Mouse (Mus musculus): ENCODE data around the gene Fzr1. TPM values are rescaled to one million over a fixed set of nuclear protein-coding genes. Genes with fewer than 3 reads are reported as not detected.

Fzr1 gene
- polyA plus RNA-seq (2017; shearing (Covaris generic)), result 49.3 TPM

GRCm38 (mm10) chr10:81377793-81378552 lies at the start of gene Fzr1:
Gene Fzr1 (minus strand): TSS chr10:81378516.

GRCm38 (mm10) chr10:81392781-81393185 lies 14.5 kb upstream of the Fzr1 start, which contains the start of gene Smim24:
Gene Smim24 (plus strand): TSS chr10:81393051.

GRCm38 (mm10) chr10:81388505-81389055 lies 10.3 kb upstream of the Fzr1 start, which contains the start of gene Gm48552:
Gene Gm48552 (plus strand): TSS chr10:81389005.

GRCm38 (mm10) chr10:81383802-81384604 lies 5.7 kb upstream of the Fzr1 start, which contains the start of the genes Dohh and Gm48551:
Gene Dohh (plus strand): TSS chr10:81384428.
Gene Gm48551 (plus strand): TSS chr10:81384466.

GRCm38 (mm10) chr10:81365672-81366476 lies 12.4 kb downstream of the Fzr1 start, which contains the start of gene 4930404N11Rik:
Gene 4930404N11Rik (minus strand): TSS chr10:81365816.

GRCm38 (mm10) chr10:81356991-81357844 lies 21.1 kb downstream of the Fzr1 start, which contains the start of gene Mfsd12:
Gene Mfsd12 (plus strand): TSS chr10:81357491.

GRCm38 (mm10) chr10:81350351-81351063 lies 27.8 kb downstream of the Fzr1 start, which contains the start of gene Hmg20b:
Gene Hmg20b (minus strand): TSS chr10:81350480.

GRCm38 (mm10) chr10:81342686-81343505 lies 35.4 kb downstream of the Fzr1 start, which contains the start of gene Gipc3:
Gene Gipc3 (minus strand): TSS chr10:81343266.

GRCm38 (mm10) chr10:81328386-81328785 lies 49.9 kb downstream of the Fzr1 start, which contains the start of gene Tbxa2r:
Gene Tbxa2r (plus strand): TSS chr10:81328731.

GRCm38 (mm10) chr10:81320550-81321347 lies 57.6 kb downstream of the Fzr1 start, which contains the start of gene Cactin:
Gene Cactin (plus strand): TSS chr10:81321103.

Other genes starting within 250 kb of the Fzr1 start
- gene Zbtb7a, start 243.3 kb downstream of the Fzr1 start, polyA plus RNA-seq (2017; shearing (Covaris generic)), result 79.6 TPM
- gene Pias4, start 210.6 kb downstream of the Fzr1 start, polyA plus RNA-seq (2017; shearing (Covaris generic)), result 35.9 TPM
- gene Eef2, start 201.9 kb downstream of the Fzr1 start, polyA plus RNA-seq (2017; shearing (Covaris generic)), result 829 TPM
- 82.9 TPM for gene Dapk3, start 195.5 kb downstream of the Fzr1 start, polyA plus RNA-seq (2017; shearing (Covaris generic))
- gene 4930442H23Rik, start 194.7 kb downstream of the Fzr1 start, polyA plus RNA-seq (2017; shearing (Covaris generic)), result 0.32 TPM
- 0.76 TPM for gene Nmrk2, start 176.5 kb downstream of the Fzr1 start, polyA plus RNA-seq (2017; shearing (Covaris generic))
- gene Atcay, start 147.7 kb downstream of the Fzr1 start, polyA plus RNA-seq (2017; shearing (Covaris generic)), result 3.1 TPM
- 4.9 TPM for gene Zfr2, start 145.4 kb downstream of the Fzr1 start, polyA plus RNA-seq (2017; shearing (Covaris generic))
- 20.1 TPM for gene Matk, start 125.6 kb downstream of the Fzr1 start, polyA plus RNA-seq (2017; shearing (Covaris generic))
- gene Mrpl54, start 111.6 kb downstream of the Fzr1 start, polyA plus RNA-seq (2017; shearing (Covaris generic)), result 136 TPM
- 37.0 TPM for gene Apba3, start 111.6 kb downstream of the Fzr1 start, polyA plus RNA-seq (2017; shearing (Covaris generic))
- gene Tjp3, start 86.9 kb downstream of the Fzr1 start, polyA plus RNA-seq (2017; shearing (Covaris generic)), result 11.5 TPM
- gene Pip5k1c, start 85.6 kb downstream of the Fzr1 start, polyA plus RNA-seq (2017; shearing (Covaris generic)), result 88.8 TPM
- gene Cactin, start 57.4 kb downstream of the Fzr1 start, polyA plus RNA-seq (2017; shearing (Covaris generic)), result 42.7 TPM
- 15.1 TPM for gene Tbxa2r, start 49.8 kb downstream of the Fzr1 start, polyA plus RNA-seq (2017; shearing (Covaris generic))
- gene Gipc3, start 35.2 kb downstream of the Fzr1 start, polyA plus RNA-seq (2017; shearing (Covaris generic)), result not detected
- gene Hmg20b, start 28.0 kb downstream of the Fzr1 start, polyA plus RNA-seq (2017; shearing (Covaris generic)), result 28.3 TPM
- 1.8 TPM for gene Mfsd12, start 21.0 kb downstream of the Fzr1 start, polyA plus RNA-seq (2017; shearing (Covaris generic))
- gene 4930404N11Rik, start 12.7 kb downstream of the Fzr1 start, polyA plus RNA-seq (2017; shearing (Covaris generic)), result 0.84 TPM
- gene Dohh, start 5.9 kb upstream of the Fzr1 start, polyA plus RNA-seq (2017; shearing (Covaris generic)), result 49.7 TPM
- 5.1 TPM for gene Gm48551, start 6.0 kb upstream of the Fzr1 start, polyA plus RNA-seq (2017; shearing (Covaris generic))
- gene Gm48552, start 10.5 kb upstream of the Fzr1 start, polyA plus RNA-seq (2017; shearing (Covaris generic)), result not detected
- 1.4 TPM for gene Smim24, start 14.5 kb upstream of the Fzr1 start, polyA plus RNA-seq (2017; shearing (Covaris generic))
- 13.3 TPM for gene Nfic, start 77.1 kb upstream of the Fzr1 start, polyA plus RNA-seq (2017; shearing (Covaris generic))
- gene Celf5, start 104.2 kb upstream of the Fzr1 start, polyA plus RNA-seq (2017; shearing (Covaris generic)), result not detected
- gene Ncln, start 117.9 kb upstream of the Fzr1 start, polyA plus RNA-seq (2017; shearing (Covaris generic)), result 110 TPM
- 65.6 TPM for gene S1pr4, start 121.6 kb upstream of the Fzr1 start, polyA plus RNA-seq (2017; shearing (Covaris generic))
- 122 TPM for gene Gna15, start 145.7 kb upstream of the Fzr1 start, polyA plus RNA-seq (2017; shearing (Covaris generic))
- gene Gna11, start 166.7 kb upstream of the Fzr1 start, polyA plus RNA-seq (2017; shearing (Covaris generic)), result 11.6 TPM
- gene Aes, start 181.0 kb upstream of the Fzr1 start, polyA plus RNA-seq (2017; shearing (Covaris generic)), result 883 TPM
- 1.2 TPM for gene Tle2, start 196.0 kb upstream of the Fzr1 start, polyA plus RNA-seq (2017; shearing (Covaris generic))
- not detected for gene Tle6, start 222.6 kb upstream of the Fzr1 start, polyA plus RNA-seq (2017; shearing (Covaris generic))
- 1.2 TPM for gene BC025920, start 227.8 kb upstream of the Fzr1 start, polyA plus RNA-seq (2017; shearing (Covaris generic))
- 8.4 TPM for gene Sirt6, start 249.3 kb upstream of the Fzr1 start, polyA plus RNA-seq (2017; shearing (Covaris generic))